Mouse (Mus musculus) 3134 (cell line): ENCODE measurements at regions not wholly inside any gene's neighbourhood (a gene's known extent, or its start where the extent isn't known, plus 50 kb on each side); places are given as distances from the start of the nearest gene placed in this dataset.
A peak's percentile ranks its signal among the peaks of the same experiment; 100 is the strongest.
"Not testable (repeated sequence)": the region's sequence is repeated elsewhere in the genome, so short reads cannot be mapped to it uniquely, and the experiment has no call there.

Experiments used
- DNase-seq: peaks from one replicate; pipeline ENCODE4 v3.0.0-alpha.2; 2011; ENCODE audit warnings: low spot score; ENCODE audit not compliant: insufficient read length; ENCODE audit errors: extremely low read depth

GRCm38 (mm10) chr2:117446876-117447275 is 104.1 kb upstream of the Rasgrp1 start:
- DNase-seq, result peak; percentile 37

GRCm38 (mm10) chr2:117450172-117450865 is 107.5 kb upstream of the Rasgrp1 start:
- DNase-seq, result no peak

- DNase-seq, result no peak
These were observed 109.0 kb upstream of the Rasgrp1 start for GRCm38 (mm10) chr2:117451818-117452217.

GRCm38 (mm10) chr2:117455021-117455739 is 112.4 kb upstream of the Rasgrp1 start:
- DNase-seq, result no peak

GRCm38 (mm10) chr2:117455740-117456455 is 113.1 kb upstream of the Rasgrp1 start:
- no peak for DNase-seq

- no peak for DNase-seq
These were observed 113.7 kb upstream of the Rasgrp1 start for GRCm38 (mm10) chr2:117456456-117457020.

- DNase-seq, result peak; percentile 71
These were observed 118.9 kb upstream of the Rasgrp1 start for GRCm38 (mm10) chr2:117461541-117462290.

- peak; percentile 30 for DNase-seq
These were observed 132.2 kb upstream of the Rasgrp1 start for GRCm38 (mm10) chr2:117474885-117475542.

- no peak for DNase-seq
These were observed 132.8 kb upstream of the Rasgrp1 start for GRCm38 (mm10) chr2:117475561-117475960.

- DNase-seq, result not testable (repeated sequence)
These were observed 134.7 kb upstream of the Rasgrp1 start for GRCm38 (mm10) chr2:117477503-117477902.

- DNase-seq, result not testable (repeated sequence)
These were observed 136.6 kb upstream of the Rasgrp1 start for GRCm38 (mm10) chr2:117479244-117480009.

- DNase-seq, result no peak
These were observed 143.6 kb upstream of the Rasgrp1 start for GRCm38 (mm10) chr2:117486447-117486846.

- DNase-seq, result no peak
These were observed 155.8 kb upstream of the Rasgrp1 start for GRCm38 (mm10) chr2:117498565-117498964.

- DNase-seq, result no peak
These were observed 159.8 kb upstream of the Rasgrp1 start for GRCm38 (mm10) chr2:117502611-117503010.

GRCm38 (mm10) chr2:117511737-117512136 is 168.9 kb upstream of the Rasgrp1 start:
- DNase-seq, result no peak

- no peak for DNase-seq
These were observed 169.8 kb upstream of the Rasgrp1 start for GRCm38 (mm10) chr2:117512551-117512950.

- no peak for DNase-seq
These were observed 181.6 kb upstream of the Rasgrp1 start for GRCm38 (mm10) chr2:117524437-117524836.

- no peak for DNase-seq
These were observed 196.1 kb upstream of the Rasgrp1 start for GRCm38 (mm10) chr2:117538865-117539264.

- no peak for DNase-seq
These were observed 196.5 kb upstream of the Rasgrp1 start for GRCm38 (mm10) chr2:117539285-117539684.
